Mouse (Mus musculus): Measurements from ENCODE around the gene Atg14. TPM values are rescaled to one million over a fixed set of nuclear protein-coding genes. Genes with fewer than 3 reads are reported as not detected.
"Not testable (repeated sequence)": the region's sequence is repeated elsewhere in the genome, so short reads cannot be mapped to it uniquely, and the experiment has no call there.

Atg14 gene
- 16.0 and 16.3 TPM in 2 replicates for polyA plus RNA-seq (2012; rRNA removed)

DNA sequence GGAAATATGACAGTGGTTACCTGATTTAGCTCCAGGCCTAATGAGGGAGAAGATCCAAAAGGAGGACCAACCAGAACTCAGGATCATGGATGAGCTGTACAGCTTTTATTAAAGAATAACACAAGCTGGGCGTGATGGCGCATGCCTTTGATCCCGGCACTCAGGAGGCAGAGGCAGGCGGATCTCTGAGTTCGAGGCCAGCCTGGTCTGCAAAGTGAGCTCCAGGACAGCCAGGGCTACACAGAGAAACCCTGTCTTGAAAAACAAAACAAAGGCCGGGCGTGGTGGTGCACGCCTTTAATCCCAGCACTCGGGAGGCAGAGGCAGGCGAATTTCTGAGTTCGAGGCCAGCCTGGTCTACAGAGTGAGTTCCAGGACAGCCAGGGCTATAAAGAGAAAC is at the start of gene Atg14:
TSS of gene Atg14 (minus strand) at position 101 of the 400 bp plus-strand sequence.
- 94% methylated on average over 11 of the region's 11 CpGs for WGBS
- not testable (repeated sequence) for H3K27me3 ChIP-seq (ENCODE audit: control insufficient read depth, insufficient read depth, low read length); H3K4me3 ChIP-seq (replicated peaks; ENCODE audit: insufficient read depth, low read depth, low read length); H3K27ac ChIP-seq (ENCODE audit: insufficient read depth, low read length); DNase-seq; H3K4me1 ChIP-seq (ENCODE audit: control insufficient read depth, insufficient read depth, low read length)

DNA sequence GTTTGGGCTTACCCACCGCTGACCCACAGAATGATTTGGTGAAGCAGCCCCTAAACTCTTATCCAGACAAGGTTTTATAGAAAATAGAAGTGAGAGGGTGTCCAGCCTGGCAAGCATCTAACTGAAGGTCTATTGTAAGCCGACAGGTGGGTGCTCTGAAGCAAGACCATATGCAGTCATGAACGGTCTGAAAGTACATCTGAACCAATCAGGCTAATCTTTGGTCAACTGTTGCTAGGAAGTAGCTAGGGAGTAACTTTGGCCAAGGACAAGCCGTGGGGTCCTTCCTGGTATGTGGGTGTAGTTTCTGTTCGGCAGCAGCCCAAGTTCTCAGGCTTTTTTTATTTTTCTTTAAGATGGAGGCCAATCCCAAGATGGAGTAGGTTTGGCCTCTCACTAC is 48.4 kb upstream of the Atg14 start:
- DNase-seq, result no peak
- 70% methylated on average over 5 of the region's 5 CpGs for WGBS
- Histone ChIP-seq H3K4me1 (ENCODE audit: control insufficient read depth, insufficient read depth, low read length) (no peaks in the 10 kb centered on the region), H3K4me3 (replicated peaks; ENCODE audit: insufficient read depth, low read depth, low read length) (no peak overlapping the region), H3K27me3 (ENCODE audit: control insufficient read depth, insufficient read depth, low read length) (no peaks in the 10 kb centered on the region), H3K27ac (ENCODE audit: insufficient read depth, low read length) (no peak overlapping the region)
- TF ChIP-seq POLR2A (IDR thresholded peaks at IDR 0.05; ENCODE audit: borderline replicate concordance, insufficient read depth, low read length) (no peak), CTCF (IDR thresholded peaks at IDR 0.05; ENCODE audit: borderline replicate concordance, insufficient read depth, low read depth, low read length) (no peak)

DNA sequence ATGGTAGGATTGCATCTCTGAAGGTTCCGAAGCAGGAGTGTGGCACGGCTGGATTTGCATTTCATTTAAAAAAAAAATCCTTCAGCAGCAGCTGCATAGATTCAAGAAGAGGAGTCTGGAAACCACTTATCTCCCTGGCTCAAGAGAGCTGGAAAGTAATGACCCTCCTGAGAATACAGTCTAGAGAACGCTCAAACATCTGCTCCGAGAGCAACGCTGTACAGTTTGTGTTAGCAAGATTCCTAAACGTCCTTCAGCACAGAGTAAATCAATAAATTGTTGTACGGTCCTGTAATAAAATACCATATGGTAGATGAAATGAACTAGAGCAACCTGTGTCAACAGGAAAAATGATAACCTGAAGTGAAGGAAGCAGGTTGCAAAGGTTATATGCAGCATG is 42.8 kb upstream of the Atg14 start:
- TF ChIP-seq POLR2A (IDR thresholded peaks at IDR 0.05; ENCODE audit: borderline replicate concordance, insufficient read depth, low read length) (no peak), CTCF (IDR thresholded peaks at IDR 0.05; ENCODE audit: borderline replicate concordance, insufficient read depth, low read depth, low read length) (no peak)

DNA sequence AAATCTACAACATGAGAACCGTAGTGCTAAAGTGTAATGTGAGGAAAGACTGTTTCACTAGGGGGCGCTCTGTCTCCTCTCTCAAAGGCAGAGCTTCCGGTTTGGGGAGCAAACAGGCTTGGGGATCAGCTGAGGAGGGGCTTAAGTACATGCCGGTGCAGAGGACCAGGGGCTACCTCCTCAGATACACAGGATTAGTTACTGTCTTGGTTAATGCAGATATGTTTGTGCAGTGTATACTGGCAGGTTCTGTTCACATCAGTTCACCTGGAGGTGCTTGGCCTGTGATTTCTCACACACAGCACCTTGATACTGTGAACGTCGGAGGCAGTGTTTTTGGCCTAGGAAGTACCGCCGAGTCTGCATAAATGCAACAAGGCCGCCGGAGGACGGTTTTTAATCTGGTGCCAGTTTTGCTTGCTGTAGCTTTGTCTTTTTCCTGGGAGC is 27.5 kb upstream of the Atg14 start:
- Histone ChIP-seq H3K4me3 (replicated peaks; ENCODE audit: insufficient read depth, low read depth, low read length) (no peak overlapping the region), H3K27ac (ENCODE audit: insufficient read depth, low read length) (no peak overlapping the region), H3K27me3 (ENCODE audit: control insufficient read depth, insufficient read depth, low read length) (no peaks in the 10 kb centered on the region), H3K4me1 (ENCODE audit: control insufficient read depth, insufficient read depth, low read length) (no peaks in the 10 kb centered on the region)
- TF ChIP-seq CTCF (IDR thresholded peaks at IDR 0.05; ENCODE audit: borderline replicate concordance, insufficient read depth, low read depth, low read length), result peak; percentile 52
- TF ChIP-seq POLR2A (IDR thresholded peaks at IDR 0.05; ENCODE audit: borderline replicate concordance, insufficient read depth, low read length), result no peak
- 16% methylated on average over 11 of the region's 11 CpGs for WGBS
- DNase-seq, result peak; percentile 29 to 37

More for the DNA sequence above, 42.8 kb upstream of the Atg14 start:
- Histone ChIP-seq H3K4me1 (ENCODE audit: control insufficient read depth, insufficient read depth, low read length) (no peaks in the 10 kb centered on the region), H3K27me3 (ENCODE audit: control insufficient read depth, insufficient read depth, low read length) (no peaks in the 10 kb centered on the region), H3K4me3 (replicated peaks; ENCODE audit: insufficient read depth, low read depth, low read length) (no peak overlapping the region), H3K27ac (ENCODE audit: insufficient read depth, low read length) (no peak overlapping the region)
- DNase-seq, result no peak
- 73% methylated on average over 7 of the region's 7 CpGs for WGBS

DNA sequence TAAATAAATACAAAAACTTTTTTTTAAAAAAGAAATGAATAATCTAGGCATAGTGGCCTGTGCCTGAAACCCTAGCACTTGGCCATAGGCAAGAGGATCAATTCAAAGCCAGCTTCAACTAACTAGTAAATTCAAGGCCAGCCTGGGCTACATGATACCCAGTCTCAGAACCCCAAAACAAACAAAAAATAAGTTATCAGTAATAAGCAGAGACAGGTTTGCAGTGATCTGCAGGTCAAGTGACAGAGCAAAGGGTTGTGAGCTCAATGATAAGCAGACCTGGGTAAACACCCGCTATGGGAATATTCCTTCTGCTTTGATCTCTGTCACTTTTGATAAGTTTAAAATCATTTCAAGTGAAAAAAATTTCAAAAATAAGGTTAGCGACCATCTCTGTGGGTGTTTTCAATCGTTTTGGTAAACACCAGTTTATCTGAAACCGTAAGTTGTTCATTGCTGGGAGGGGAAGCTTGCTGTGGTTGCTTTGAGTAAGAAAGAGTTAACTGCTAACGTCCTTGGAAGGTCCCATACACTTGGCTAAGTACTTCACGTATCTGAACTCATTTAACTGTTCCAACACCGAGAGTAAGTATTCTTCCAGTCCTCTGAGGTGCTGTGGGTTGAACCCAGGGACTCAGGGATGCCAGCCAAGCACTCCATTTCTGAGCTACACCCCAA is 24.1 kb upstream of the Atg14 start:
- no peak for DNase-seq
- TF ChIP-seq POLR2A (IDR thresholded peaks at IDR 0.05; ENCODE audit: borderline replicate concordance, insufficient read depth, low read length) (no peak), CTCF (IDR thresholded peaks at IDR 0.05; ENCODE audit: borderline replicate concordance, insufficient read depth, low read depth, low read length) (no peak)
- H3K27me3 ChIP-seq (ENCODE audit: control insufficient read depth, insufficient read depth, low read length), result no peaks in the 10 kb centered on the region
- no peaks in the 10 kb centered on the region for H3K4me1 ChIP-seq (ENCODE audit: control insufficient read depth, insufficient read depth, low read length)
- 48% methylated on average over 7 of the region's 7 CpGs for WGBS
- no peak overlapping the region for H3K27ac ChIP-seq (ENCODE audit: insufficient read depth, low read length)
- H3K4me3 ChIP-seq (replicated peaks; ENCODE audit: insufficient read depth, low read depth, low read length), result no peak overlapping the region

DNA sequence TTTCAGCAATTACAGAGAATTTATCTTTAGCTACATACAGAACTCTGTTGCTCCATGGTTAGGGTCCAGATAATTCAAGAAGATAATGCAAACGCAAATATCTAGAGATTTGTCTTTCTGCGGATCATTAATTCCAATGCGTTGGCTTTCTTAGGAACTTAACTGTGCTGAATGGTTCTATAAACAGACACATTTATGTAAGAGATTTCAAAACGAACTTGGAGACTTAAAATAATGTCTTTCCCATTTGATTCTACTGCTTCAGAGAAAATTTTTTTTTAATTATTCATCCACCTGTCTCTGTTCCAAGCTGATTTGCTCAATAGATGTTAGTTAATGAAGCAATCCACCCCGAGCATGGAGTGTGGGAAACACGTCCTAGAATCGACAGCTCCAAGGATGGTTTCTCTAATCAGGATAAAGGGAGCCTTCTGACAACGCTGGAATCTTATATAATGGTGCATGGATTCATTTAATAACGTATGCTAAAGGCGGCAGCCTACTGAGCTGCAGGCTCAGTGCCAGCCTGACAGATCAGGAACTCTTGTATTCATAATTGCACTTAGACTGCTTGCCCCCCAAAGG is 20.0 kb upstream of the Atg14 start:
- WGBS, result 45% methylated on average over 10 of the region's 10 CpGs
- Histone ChIP-seq H3K27ac (ENCODE audit: insufficient read depth, low read length) (no peak overlapping the region), H3K4me3 (replicated peaks; ENCODE audit: insufficient read depth, low read depth, low read length) (no peak overlapping the region), H3K27me3 (ENCODE audit: control insufficient read depth, insufficient read depth, low read length) (no peaks in the 10 kb centered on the region), H3K4me1 (ENCODE audit: control insufficient read depth, insufficient read depth, low read length) (no peaks in the 10 kb centered on the region)
- DNase-seq, result no peak
- no peak for TF ChIP-seq POLR2A (IDR thresholded peaks at IDR 0.05; ENCODE audit: borderline replicate concordance, insufficient read depth, low read length)
- TF ChIP-seq CTCF (IDR thresholded peaks at IDR 0.05; ENCODE audit: borderline replicate concordance, insufficient read depth, low read depth, low read length), result no peak

DNA sequence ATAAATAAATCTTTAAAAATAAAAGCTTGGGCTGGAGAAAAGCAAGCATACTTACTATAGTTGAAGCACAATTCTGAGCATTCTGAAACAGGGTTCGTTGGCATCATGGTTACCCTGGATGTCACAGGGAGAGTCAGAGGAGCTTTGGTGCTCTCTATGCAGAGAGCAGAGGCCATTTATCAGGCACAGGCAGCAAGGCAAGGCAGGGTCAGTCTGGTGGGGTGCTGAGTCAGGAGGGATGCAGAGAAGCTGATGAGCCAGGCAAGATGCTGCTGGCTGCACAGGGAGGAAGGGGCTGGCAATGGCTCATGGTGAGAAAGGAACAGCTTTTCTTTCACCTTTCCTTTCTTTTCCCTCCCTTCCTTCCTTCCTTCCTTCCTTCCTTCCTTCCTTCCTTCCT is 19.0 kb upstream of the Atg14 start:
- Histone ChIP-seq H3K4me3 (replicated peaks; ENCODE audit: insufficient read depth, low read depth, low read length) (no peak overlapping the region), H3K4me1 (ENCODE audit: control insufficient read depth, insufficient read depth, low read length) (no peaks in the 10 kb centered on the region), H3K27ac (ENCODE audit: insufficient read depth, low read length) (no peak overlapping the region), H3K27me3 (ENCODE audit: control insufficient read depth, insufficient read depth, low read length) (no peaks in the 10 kb centered on the region)
- 84% methylated on average over 1 of the region's 1 CpGs for WGBS
- TF ChIP-seq POLR2A (IDR thresholded peaks at IDR 0.05; ENCODE audit: borderline replicate concordance, insufficient read depth, low read length) (no peak), CTCF (IDR thresholded peaks at IDR 0.05; ENCODE audit: borderline replicate concordance, insufficient read depth, low read depth, low read length) (no peak)
- no peak for DNase-seq

DNA sequence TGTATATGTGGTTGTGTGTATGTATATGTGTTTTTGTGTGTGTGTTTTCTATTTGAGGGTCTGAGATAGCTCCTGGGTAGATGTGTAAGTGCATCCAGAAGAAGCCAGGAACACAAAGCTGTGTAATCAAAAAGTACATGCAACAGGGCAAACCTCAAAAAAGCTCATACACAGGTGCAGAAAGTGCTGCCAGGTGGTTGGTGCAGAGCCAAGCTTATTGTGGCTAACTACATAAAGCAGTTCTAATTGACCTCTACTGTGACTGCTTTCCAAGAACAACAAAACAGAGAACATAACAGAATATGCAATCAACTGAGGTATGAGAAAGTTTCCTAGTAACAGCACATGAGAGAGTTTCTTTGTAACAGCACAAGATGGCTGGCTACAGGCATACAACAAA is 13.9 kb upstream of the Atg14 start:
- DNase-seq, result no peak
- Histone ChIP-seq H3K4me1 (ENCODE audit: control insufficient read depth, insufficient read depth, low read length) (no peaks in the 10 kb centered on the region), H3K4me3 (replicated peaks; ENCODE audit: insufficient read depth, low read depth, low read length) (no peak overlapping the region), H3K27me3 (ENCODE audit: control insufficient read depth, insufficient read depth, low read length) (no peaks in the 10 kb centered on the region), H3K27ac (ENCODE audit: insufficient read depth, low read length) (no peak overlapping the region)
- TF ChIP-seq POLR2A (IDR thresholded peaks at IDR 0.05; ENCODE audit: borderline replicate concordance, insufficient read depth, low read length) (no peak), CTCF (IDR thresholded peaks at IDR 0.05; ENCODE audit: borderline replicate concordance, insufficient read depth, low read depth, low read length) (no peak)

Data from cerebellum, adult 2 months (tissue).